Mouse (Mus musculus) kidney, embryonic 14.5 days (tissue): ENCODE measurements around the gene C1qtnf4. TPM values are rescaled to one million over a fixed set of nuclear protein-coding genes. Genes with fewer than 3 reads are reported as not detected.

Source experiments
- ATAC-seq: fragments of 200-750 bp; cut with Nextera tagmentation; 2 replicates; pipeline ENCODE4 v1.8.0; 2017; ENCODE audit warnings: moderate number of reproducible peaks, mild to moderate bottlenecking, moderate TSS enrichment, moderate library complexity; ENCODE audit not compliant: low FRiP score, low TSS enrichment
- H3K27ac ChIP-seq: fragments of 300-500 bp; sonication (generic); 2 replicates; pipeline ENCODE4 v1.5.1; 2014; ENCODE audit warnings: low read depth, mild to moderate bottlenecking, low read length, moderate library complexity, mixed read lengths
- H3K27me3 ChIP-seq: fragments of 300-500 bp; sonication (generic); 2 replicates; pipeline ENCODE4 v1.6.1; 2014; ENCODE audit warnings: mild to moderate bottlenecking, low read length; ENCODE audit not compliant: control insufficient read depth, insufficient read depth
- H3K36me3 ChIP-seq: fragments of 300-500 bp; sonication (generic); 2 replicates; pipeline ENCODE4 v1.6.1; 2014; ENCODE audit warnings: low read length, mixed read lengths; ENCODE audit not compliant: control insufficient read depth, insufficient read depth
- H3K4me1 ChIP-seq: fragments of 300-500 bp; sonication (generic); 2 replicates; pipeline ENCODE4 v1.6.1; 2014; ENCODE audit warnings: low read length, mixed read lengths; ENCODE audit not compliant: control insufficient read depth, insufficient read depth
- H3K4me2 ChIP-seq: fragments of 300-500 bp; sonication (generic); replicated peaks from 2 replicates; pipeline ENCODE4 v1.6.1; 2014; ENCODE audit warnings: low read depth, mild to moderate bottlenecking, low read length
- H3K4me3 ChIP-seq: fragments of 300-500 bp; sonication (generic); 2 replicates; pipeline ENCODE4 v1.5.1; 2014; ENCODE audit warnings: mild to moderate bottlenecking, low read length
- H3K9ac ChIP-seq: fragments of 300-500 bp; sonication (generic); 2 replicates; pipeline ENCODE4 v1.6.1; 2014; ENCODE audit warnings: low read depth, mild to moderate bottlenecking, low read length, moderate library complexity
- H3K9me3 ChIP-seq: fragments of 300-500 bp; sonication (generic); 2 replicates; pipeline ENCODE4 v1.6.1; 2016; ENCODE audit warnings: low read length; ENCODE audit not compliant: control insufficient read depth
- WGBS: fragments of 180-500 bp; shearing (Covaris S2); extraction: QIAGEN DNeasy Blood & Tissue Kit; methylation state at CpG from one replicate; pipeline ENCODE4 v1.1.7; 2014; 5-methylcytosine and 5-hydroxymethylcytosine counted together
- polyA plus RNA-seq: library from polyadenylated mRNA; unstranded; fragments of >200 nt; fragmentation: Nextera tagmentation; extraction: Ambion mirVana; gene quantifications from 2 replicates; pipeline ENCODE4 v1.2.1, GENCODE M21; 2014

C1qtnf4 gene
- polyA plus RNA-seq, 1 experiment from 2014 or later = 7.7 TPM

- no peaks in the 10 kb centered on the region for H3K9me3 ChIP-seq
- no peak overlapping the region for H3K27ac ChIP-seq
- H3K4me1 ChIP-seq = no peaks in the 10 kb centered on the region
- no peaks in the 10 kb centered on the region for H3K27me3 ChIP-seq
- no peak for ATAC-seq
- no peak overlapping the region for H3K9ac ChIP-seq
- no peak overlapping the region for H3K4me2 ChIP-seq
- no peaks in the 10 kb centered on the region for H3K36me3 ChIP-seq
- 70% methylated on average over 2 of the region's 2 CpGs for WGBS
- no peak overlapping the region for H3K4me3 ChIP-seq
Measured at GRCm38 (mm10) chr2:90875239-90875638, 10.4 kb upstream of the C1qtnf4 start.

- no peaks in the 10 kb centered on the region for H3K4me1 ChIP-seq
- H3K9me3 ChIP-seq = no peaks in the 10 kb centered on the region
- H3K9ac ChIP-seq = no peak overlapping the region
- ATAC-seq = no peak
- no peaks in the 10 kb centered on the region for H3K36me3 ChIP-seq
- H3K27ac ChIP-seq = no peak overlapping the region
- no peak overlapping the region for H3K4me2 ChIP-seq
- no peaks in the 10 kb centered on the region for H3K27me3 ChIP-seq
- H3K4me3 ChIP-seq = no peak overlapping the region
- 64% methylated on average over 5 of the region's 5 CpGs for WGBS
Measured at GRCm38 (mm10) chr2:90877584-90878259, 7.9 kb upstream of the C1qtnf4 start.

GRCm38 (mm10) chr2:90879419-90879818, 6.2 kb upstream of the C1qtnf4 start:
- no peaks in the 10 kb centered on the region for H3K9me3 ChIP-seq
- no peak overlapping the region for H3K4me2 ChIP-seq
- H3K36me3 ChIP-seq = no peaks in the 10 kb centered on the region
- no peak for ATAC-seq
- H3K4me3 ChIP-seq = no peak overlapping the region
- H3K27me3 ChIP-seq = no peaks in the 10 kb centered on the region
- H3K27ac ChIP-seq = no peak overlapping the region
- no peak overlapping the region for H3K9ac ChIP-seq
- H3K4me1 ChIP-seq = no peaks in the 10 kb centered on the region

- H3K4me3 ChIP-seq = no peak overlapping the region
- H3K4me1 ChIP-seq = no peaks in the 10 kb centered on the region
- WGBS = 39% methylated on average over 6 of the region's 6 CpGs
- no peaks in the 10 kb centered on the region for H3K27me3 ChIP-seq
- H3K9ac ChIP-seq = no peak overlapping the region
- H3K9me3 ChIP-seq = no peaks in the 10 kb centered on the region
- H3K36me3 ChIP-seq = no peaks in the 10 kb centered on the region
- H3K27ac ChIP-seq = no peak overlapping the region
- ATAC-seq = no peak
- H3K4me2 ChIP-seq = no peak overlapping the region
Measured at GRCm38 (mm10) chr2:90880144-90880785, 5.4 kb upstream of the C1qtnf4 start.

GRCm38 (mm10) chr2:90881824-90882223, 3.8 kb upstream of the C1qtnf4 start:
- no peaks in the 10 kb centered on the region for H3K36me3 ChIP-seq
- no peak for ATAC-seq
- no peak overlapping the region for H3K27ac ChIP-seq
- peaks cover 12% of the 10 kb centered on the region for H3K27me3 ChIP-seq
- H3K9me3 ChIP-seq = no peaks in the 10 kb centered on the region
- H3K4me1 ChIP-seq = no peaks in the 10 kb centered on the region; the same call in 1 of the 2 replicates
- WGBS = 83% methylated on average over 2 of the region's 2 CpGs
- no peak overlapping the region for H3K4me2 ChIP-seq
- H3K9ac ChIP-seq = no peak overlapping the region
- no peak overlapping the region for H3K4me3 ChIP-seq

- Histone ChIP-seq H3K4me1 (no peaks in the 10 kb centered on the region; the same call in 1 of the 2 replicates), H3K27ac (no peak overlapping the region), H3K27me3 (peaks cover 33% of the 10 kb centered on the region), H3K4me2 (no peak overlapping the region), H3K9me3 (no peaks in the 10 kb centered on the region), H3K9ac (no peak overlapping the region), H3K4me3 (peak overlapping the region; percentile 56; the same call in 1 of the 2 replicates), H3K36me3 (no peaks in the 10 kb centered on the region)
- ATAC-seq = no peak
- 41% methylated on average over 6 of the region's 6 CpGs for WGBS
Measured at GRCm38 (mm10) chr2:90886436-90886835, 776 bp downstream of the C1qtnf4 start.

- peaks cover 33% of the 10 kb centered on the region for H3K27me3 ChIP-seq
Measured at GRCm38 (mm10) chr2:90887627-90888026, 2.0 kb downstream of the C1qtnf4 start.

GRCm38 (mm10) chr2:90889550-90890548, 4.2 kb downstream of the C1qtnf4 start:
- H3K4me2 ChIP-seq = peak overlapping the region; percentile 89
- H3K9me3 ChIP-seq = no peaks in the 10 kb centered on the region
- peak overlapping the region; percentile 59 for H3K9ac ChIP-seq
- H3K27me3 ChIP-seq = peaks cover 33% of the 10 kb centered on the region
- H3K36me3 ChIP-seq = peaks cover 16% of the 10 kb centered on the region; the same call in 1 of the 2 replicates
- H3K4me1 ChIP-seq = no peaks in the 10 kb centered on the region; the same call in 1 of the 2 replicates
- no peak overlapping the region for H3K27ac ChIP-seq
- WGBS = 2% methylated on average over 113 of the region's 133 CpGs
- peak overlapping the region; percentile 47 for H3K4me3 ChIP-seq
- peak; percentile 71 for ATAC-seq

More at GRCm38 (mm10) chr2:90887627-90888026, 2.0 kb downstream of the C1qtnf4 start:
- no peak overlapping the region for H3K4me3 ChIP-seq
- no peak overlapping the region for H3K4me2 ChIP-seq
- no peak overlapping the region for H3K9ac ChIP-seq
- H3K4me1 ChIP-seq = no peaks in the 10 kb centered on the region; the same call in 1 of the 2 replicates
- H3K27ac ChIP-seq = no peak overlapping the region
- H3K9me3 ChIP-seq = no peaks in the 10 kb centered on the region
- H3K36me3 ChIP-seq = 0 out of 2 replicates have a peak, but pooled peaks cover 3% of the 10 kb centered on the region
- 75% methylated on average over 5 of the region's 5 CpGs for WGBS
- ATAC-seq = no peak
